Mouse (Mus musculus) testis, postnatal 10 days (tissue): ENCODE data around the gene Psmb4.
"Not testable (repeated sequence)": the region's sequence is repeated elsewhere in the genome, so short reads cannot be mapped to it uniquely, and the experiment has no call there.

Experiments used
- DNase-seq: peaks from one replicate; pipeline ENCODE4 v3.0.0; 2021; ENCODE audit warnings: low spot score

Gene Psmb4

DNA sequence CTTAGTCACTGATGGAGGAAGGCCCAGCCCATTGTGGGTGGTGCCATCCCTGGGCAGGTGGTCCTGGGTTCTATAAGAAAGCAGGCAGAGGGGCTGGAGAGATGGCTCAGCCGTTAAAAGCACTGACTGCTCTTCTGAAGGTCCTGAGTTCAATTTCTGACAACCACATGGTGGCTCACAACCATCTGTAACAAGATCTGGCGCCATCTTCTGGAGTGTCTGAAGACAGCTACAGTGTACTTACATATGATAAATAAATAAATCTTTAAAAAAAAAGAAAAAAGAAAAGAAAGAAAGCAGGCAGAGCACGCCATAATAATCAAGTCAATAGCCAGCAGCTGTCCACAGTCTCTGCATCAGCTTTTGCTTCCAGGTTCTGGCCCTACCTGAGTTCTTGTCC, 18.0 kb upstream of the Psmb4 start:
- not testable (repeated sequence) for DNase-seq

DNA sequence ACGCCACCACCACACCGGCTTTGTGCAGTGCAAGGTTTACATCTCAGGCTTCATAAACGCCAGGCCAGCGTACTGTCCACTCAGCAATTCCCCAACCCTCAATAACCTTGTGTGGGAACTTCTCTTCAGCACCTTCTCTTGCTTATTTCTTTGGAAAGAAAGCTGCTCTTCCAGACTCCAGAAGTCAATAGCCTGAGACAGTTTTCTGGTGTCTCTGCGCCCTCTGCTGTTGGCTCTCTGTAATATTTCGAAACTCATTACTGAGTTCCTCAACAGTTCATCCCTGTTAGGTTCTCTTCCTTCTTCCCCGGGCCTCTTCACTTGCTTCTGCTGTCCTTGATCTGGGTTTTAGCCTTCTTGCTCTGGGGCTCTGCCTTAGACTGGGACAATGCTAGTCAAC, 16.0 kb upstream of the Psmb4 start:
- peak; percentile 79 for DNase-seq

DNA sequence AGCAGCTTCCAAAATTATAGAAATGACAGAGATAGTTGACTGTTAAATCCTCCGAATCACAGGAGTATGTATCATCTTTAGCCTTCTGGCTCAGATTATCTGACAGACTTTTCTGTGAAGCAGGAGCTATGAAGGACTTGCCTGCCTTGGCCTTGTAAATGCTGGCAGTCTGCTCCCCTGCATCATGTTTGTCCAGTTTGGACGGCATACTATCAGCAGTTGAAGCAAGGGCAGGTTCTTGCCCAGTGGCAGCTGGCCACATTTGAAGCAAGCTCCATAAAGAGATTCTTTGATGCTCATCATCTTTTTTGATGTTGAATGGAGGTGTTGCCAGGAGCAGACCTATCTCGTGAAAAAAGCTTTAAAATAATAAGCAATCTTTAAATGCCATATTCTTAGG, 7.3 kb upstream of the Psmb4 start:
- DNase-seq, result no peak

DNA sequence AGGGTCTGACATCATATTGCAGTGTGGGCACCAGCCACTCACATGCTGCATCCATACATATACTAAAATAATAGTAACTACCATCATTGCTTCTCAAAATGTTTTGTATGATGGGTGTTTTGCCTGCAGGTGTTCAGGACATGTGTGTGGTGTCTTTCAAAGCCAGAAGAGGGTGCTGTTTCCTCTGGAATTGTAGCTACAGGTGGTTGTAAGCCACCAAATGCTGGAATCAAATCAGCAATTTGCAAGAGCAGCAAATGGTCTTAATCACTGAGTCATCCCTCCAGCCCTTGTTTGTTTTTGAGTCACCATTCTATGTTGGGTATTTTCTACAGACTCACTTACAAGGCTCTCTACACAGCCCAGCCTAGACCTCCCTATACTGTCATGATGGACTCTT, 1.8 kb upstream of the Psmb4 start:
- no peak for DNase-seq

DNA sequence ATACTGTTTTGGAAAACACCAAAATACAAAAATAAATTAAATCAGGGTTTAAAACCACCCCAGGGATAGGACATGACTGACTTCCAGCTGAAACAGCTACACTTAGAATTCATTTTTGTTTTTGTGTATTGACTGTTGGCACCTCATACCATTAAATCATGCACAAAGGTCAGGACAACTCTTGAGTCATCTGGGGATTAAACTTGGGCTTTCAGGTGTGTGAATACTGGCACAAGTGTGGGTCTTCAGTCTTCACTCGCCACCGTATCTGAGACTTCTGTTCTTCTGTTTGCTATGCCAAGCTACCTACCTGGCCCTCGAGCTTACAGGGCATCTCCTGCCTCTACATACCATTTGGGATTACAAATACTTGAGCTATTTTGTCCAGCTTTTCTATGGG, 4.2 kb downstream of the Psmb4 start:
- DNase-seq, result no peak

DNA sequence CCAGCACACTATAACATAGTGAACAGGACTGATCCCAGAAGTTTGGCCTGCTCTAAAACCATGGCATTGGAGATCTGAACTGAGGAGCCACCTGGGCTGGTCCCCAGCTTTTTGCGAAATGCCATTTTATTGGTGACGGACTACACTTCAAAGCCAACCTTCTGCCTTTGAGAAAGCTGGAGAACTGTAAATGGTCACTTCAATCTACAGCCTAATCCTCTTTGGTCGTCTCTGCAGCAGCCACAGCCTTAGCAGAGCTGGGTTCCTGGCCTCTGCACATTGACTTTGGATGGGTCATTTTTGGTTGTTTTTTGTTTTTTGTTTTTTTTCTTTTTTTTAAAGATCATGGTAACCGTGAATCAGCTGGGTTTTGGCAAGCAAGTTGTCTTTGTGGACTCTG, 4.9 kb downstream of the Psmb4 start:
- DNase-seq, result no peak

DNA sequence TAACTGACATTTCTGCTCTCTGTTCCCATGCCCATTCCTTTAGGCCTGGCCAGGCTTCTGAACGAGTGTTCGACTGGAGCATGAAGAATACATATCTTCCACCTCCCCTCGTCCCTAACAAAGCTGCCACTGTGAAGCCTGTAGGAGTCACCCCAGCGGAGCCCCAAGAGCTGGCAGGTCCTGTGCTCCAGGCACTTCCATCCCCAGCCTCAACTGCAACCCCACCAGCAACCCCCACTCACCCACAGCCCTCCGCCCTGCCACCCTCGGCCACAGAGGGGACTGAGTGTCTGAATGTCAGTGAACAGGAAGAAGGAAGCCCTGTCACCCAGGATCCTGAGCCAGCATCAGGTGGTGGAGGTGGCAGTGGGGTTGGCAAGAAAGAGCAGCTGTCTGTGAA, 8.1 kb downstream of the Psmb4 start:
- peak; percentile 52 for DNase-seq

DNA sequence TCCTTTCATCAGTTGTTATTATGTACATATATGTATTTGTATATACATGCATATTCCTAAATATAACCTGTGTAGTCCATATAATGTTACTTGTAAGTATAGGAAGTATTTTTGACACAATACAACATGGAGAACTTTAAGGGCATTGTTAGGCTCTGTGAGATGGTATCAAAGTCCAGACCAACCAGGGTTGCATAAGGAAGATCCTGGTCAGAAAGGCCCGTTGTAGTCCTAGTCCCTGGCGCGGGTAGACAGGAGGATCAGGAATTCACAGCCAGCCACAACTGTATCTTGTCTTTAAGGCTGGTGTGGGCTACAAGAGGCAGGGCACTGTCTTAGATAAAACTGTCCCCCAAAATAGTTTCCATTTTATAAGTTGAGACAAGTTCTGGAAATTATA, 17.8 kb downstream of the Psmb4 start:
- no peak for DNase-seq

DNA sequence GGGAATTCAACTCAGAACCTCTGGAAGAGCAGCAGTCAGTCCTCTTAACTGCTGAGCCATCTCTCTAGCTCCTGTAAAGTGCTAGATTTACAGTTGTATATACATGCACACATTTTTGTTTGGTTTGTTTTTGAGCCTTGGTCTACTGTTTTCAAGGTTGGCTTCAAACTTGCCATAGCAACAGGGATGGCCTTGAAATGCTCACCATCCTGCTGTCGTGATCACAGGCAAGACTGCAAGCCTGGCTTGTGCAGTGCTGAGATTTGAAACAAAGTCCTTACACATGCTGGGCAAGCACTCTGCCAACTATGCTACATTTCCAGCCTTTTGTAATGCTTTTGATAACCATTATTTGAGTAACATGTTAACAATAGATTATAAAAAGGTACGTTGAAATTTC, 27.3 kb downstream of the Psmb4 start:
- no peak for DNase-seq

DNA sequence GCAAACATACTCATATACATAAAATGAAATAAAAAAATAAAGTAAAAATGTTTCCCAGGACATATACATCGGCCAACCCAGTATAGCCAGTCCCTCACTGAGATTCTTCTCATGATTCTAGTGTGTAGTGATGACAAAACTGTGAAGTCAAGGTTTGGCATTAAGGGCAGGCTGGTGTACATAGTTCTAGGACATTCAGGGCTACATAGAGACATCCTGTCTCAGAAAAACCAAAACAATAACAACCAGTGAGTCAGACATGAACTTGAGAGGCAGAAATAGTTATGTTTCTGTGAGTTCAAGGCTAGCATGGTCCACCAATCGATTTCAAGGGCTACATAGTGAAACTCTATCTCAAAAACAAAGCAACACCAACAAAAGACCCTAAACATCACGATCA, 34.5 kb downstream of the Psmb4 start:
- DNase-seq, result no peak

DNA sequence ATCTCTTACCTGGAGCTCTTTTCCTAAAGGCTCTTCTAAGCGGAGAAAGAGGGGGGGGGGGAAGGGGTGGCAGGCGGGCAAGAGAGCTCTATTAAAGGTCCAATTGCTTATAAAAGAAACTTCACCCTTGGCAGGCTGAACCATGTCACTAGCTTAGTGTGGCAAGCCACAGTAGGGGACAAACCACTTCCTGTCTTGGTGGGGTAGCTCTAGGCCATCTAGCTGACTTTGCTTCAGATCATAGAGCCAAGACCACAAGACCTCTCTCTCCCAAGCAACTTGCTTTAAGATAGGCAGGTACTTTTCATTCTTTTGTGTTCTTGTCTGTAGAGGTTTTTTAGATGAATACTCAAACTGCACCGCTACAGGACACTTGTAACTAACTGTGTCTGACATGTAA, 35.0 kb downstream of the Psmb4 start:
- no peak for DNase-seq

DNA sequence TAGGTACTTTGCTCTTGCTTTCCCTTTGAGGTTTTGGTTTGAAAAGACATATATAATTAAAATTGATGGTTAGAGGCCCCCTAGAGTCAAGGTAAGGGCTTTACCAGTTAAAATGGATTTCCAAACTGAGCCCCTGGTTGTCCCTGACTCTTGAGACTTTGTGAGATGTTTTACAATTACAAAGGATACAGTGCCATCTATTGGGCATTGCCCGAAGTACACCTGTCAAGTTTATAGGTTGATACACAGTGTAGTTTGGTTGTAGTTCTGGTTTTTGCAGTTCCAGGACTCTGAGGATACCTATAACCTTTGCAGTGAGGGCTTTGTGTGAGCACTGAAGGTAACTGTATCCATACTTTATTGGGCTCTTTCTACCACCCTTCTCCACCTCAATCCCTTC, 37.4 kb downstream of the Psmb4 start:
- peak; percentile 84 for DNase-seq

DNA sequence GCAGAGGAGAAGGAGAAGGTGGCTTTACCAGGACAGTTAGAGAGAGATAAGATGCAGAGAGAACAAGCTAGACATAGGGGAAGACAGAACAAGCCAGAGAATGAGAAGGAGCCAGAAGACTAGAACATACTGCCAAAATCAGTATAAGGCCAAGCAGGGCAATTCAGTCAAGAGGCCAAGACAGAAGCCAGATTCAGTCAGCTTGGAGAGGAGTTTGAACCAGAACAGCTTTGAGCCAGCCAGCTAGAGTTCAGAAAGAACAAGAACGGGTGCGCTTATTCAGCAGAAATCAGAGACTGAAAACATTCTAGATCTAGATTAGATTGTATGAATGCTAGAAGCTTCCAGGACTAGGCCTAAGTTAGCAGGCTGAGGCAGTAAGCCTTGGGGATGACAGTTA, 39.4 kb downstream of the Psmb4 start:
- no peak for DNase-seq

DNA sequence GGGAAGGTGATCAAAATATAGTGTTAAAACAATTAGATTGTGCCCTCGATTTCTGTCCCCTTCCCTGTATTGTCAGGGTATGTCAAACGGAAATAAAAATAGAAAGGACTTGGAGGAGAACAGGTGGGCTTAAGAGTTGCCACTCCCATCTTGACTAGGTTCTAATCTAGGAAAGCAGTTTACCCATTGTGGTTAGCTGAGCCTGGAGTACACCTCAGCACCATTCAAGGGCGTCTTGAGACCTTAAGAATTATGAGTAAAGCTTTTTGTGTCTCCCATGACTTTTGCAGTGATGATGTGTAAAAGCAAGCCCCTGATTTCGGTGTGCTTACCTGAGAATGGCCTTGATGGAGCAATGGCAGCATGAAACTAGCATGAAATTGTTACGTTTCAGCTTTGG, 47.7 kb downstream of the Psmb4 start:
- no peak for DNase-seq

DNA sequence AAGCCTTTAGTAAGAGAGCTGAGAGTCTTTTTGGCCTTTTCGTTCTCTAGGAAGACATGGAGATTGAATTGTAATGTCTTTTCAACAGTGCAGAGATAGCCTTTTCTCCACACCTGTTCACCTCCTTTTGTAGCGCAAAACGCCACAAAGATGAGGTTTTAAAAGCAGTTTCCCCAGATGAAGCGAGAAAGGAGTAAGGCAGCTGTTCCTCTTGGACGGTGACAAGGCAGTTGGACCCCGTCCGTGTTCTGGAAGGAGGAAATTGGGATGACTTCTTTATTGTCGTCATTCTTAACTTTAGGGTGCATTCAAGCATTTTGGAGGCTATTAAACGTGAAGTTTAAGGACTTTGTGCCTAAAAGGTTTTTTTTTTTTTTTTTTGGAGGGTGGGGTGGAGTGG, 48.1 kb downstream of the Psmb4 start:
- DNase-seq, result no peak

DNA sequence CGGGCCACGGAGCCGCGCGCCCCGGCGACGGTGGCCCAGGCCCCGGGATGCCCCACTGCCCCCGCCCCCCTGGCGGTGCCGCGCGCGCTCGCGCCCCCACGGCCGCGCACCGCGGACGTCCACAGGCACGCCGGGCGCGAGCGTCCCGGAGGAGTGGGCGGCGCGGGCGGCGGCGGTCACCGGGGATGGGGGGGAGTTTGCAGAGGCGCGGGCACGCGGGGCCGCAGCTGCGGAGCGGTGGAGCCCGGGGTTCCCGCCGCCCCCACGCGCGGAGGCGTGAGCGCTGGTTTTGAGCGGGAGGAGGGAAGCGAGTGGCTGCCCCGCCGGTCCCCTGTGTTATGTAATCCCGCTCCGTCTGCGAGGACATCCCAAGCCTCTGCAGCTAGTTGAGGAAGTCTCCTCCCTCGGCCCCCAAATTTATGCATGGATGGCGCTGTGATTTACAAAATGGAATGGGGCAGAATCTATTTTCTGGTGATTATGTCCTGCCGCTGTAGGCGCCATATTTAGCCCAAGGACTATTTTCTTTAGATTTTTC, 48.7 kb downstream of the Psmb4 start:
- peak; percentile 88 for DNase-seq

DNA sequence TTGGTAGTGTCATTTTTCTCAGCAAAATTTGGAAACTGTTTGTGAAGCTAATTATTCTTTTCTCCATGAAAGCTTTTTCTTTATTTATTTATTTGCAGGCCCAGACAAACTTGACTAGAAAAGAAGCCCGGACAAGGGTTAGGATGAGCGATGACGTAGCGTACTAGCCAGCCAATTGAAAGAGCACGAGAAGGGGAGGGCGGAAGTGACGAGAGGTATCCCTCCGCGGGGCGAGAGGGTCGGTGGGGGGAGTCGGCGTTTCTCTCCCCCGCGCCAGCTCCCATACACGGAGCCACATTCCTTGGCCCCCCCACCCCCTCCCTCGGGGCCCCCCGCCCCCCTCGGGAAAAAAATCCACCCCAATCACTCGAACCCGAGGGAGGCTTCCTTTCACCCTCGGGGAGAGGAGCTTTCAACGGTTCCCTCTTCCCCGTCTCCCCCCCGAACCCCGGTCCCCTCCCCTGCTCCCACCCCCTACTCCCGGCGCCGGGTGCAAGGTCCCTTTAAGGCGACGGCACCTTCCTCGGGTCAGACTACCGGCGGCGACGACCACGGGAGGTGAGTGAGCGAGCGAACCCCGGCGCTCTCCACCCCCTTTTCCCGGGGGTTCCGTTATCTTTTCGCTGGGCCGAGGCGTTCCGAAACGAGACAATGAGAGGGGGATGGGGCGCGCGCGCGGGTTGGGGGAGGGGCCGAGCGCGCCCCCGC, 49.4 kb downstream of the Psmb4 start, which contains the start of gene Pogz:
Pogz (plus strand) TSS at position 385 of the 708 bp plus-strand sequence.
- DNase-seq, result peak; percentile 95

DNA sequence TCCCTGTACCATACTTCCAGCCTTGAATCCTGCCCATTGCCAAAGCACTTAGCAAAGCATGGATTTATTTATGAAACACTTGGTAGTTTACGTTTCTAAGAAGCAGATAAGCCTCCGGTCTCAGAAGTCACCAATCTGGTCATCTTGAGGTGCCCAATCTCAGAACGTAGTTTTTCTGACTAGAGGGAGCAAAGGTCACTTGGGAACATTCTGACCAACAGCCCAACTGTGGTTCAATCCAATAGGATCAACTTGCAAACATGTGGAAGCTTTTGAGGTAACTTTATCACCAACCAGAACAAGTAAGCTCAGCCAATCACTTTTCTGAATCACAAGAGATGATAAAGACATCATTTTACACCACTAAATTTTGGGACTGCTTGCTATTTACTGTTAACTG, 51.4 kb downstream of the Psmb4 start:
- no peak for DNase-seq
